Mouse (Mus musculus) liver, postnatal 0 days (tissue): ENCODE results near the gene Pgls. TPM values are rescaled to one million over a fixed set of nuclear protein-coding genes. Genes with fewer than 3 reads are reported as not detected.

Experiments used
- ATAC-seq: fragments of 200-750 bp; cut with Nextera tagmentation; 2 replicates; pipeline ENCODE4 v1.8.0; 2017; ENCODE audit warnings: mild to moderate bottlenecking, moderate library complexity
- DNase-seq: peaks from one replicate; pipeline ENCODE4 v3.0.0-alpha.2; 2016
- H3K27ac ChIP-seq: fragments of 300-500 bp; sonication (generic); 2 replicates; pipeline ENCODE4 v1.5.1; 2014; ENCODE audit warnings: antibody characterized with exemption, moderate library complexity, mild to moderate bottlenecking, low read depth
- H3K27me3 ChIP-seq: fragments of 300-500 bp; sonication (generic); 2 replicates; pipeline ENCODE4 v1.6.1; 2014; ENCODE audit warnings: low read length, control low read depth, mixed read lengths; ENCODE audit not compliant: insufficient read depth
- H3K36me3 ChIP-seq: fragments of 300-500 bp; sonication (generic); replicated peaks from 2 replicates; pipeline ENCODE4 v1.6.1; 2014; ENCODE audit warnings: mild to moderate bottlenecking, control low read depth, low read length, moderate library complexity, mixed read lengths; ENCODE audit not compliant: insufficient read depth
- H3K4me1 ChIP-seq: fragments of 300-500 bp; sonication (generic); 2 replicates; pipeline ENCODE4 v1.6.1; 2014; ENCODE audit warnings: antibody characterized with exemption, mild to moderate bottlenecking, control low read depth; ENCODE audit not compliant: insufficient read depth
- H3K4me2 ChIP-seq: fragments of 300-500 bp; sonication (generic); 2 replicates; pipeline ENCODE4 v1.6.1; 2014; ENCODE audit warnings: low read depth, mild to moderate bottlenecking, low read length, moderate library complexity, mixed read lengths
- H3K4me3 ChIP-seq: fragments of 300-500 bp; sonication (generic); 2 replicates; pipeline ENCODE4 v1.5.1; 2014; ENCODE audit warnings: low read depth, low read length
- H3K9ac ChIP-seq: fragments of 300-500 bp; sonication (generic); replicated peaks from 2 replicates; pipeline ENCODE4 v1.6.1; 2014; ENCODE audit warnings: mild to moderate bottlenecking, moderate library complexity
- H3K9me3 ChIP-seq: fragments of 300-500 bp; sonication (generic); 2 replicates; pipeline ENCODE4 v1.6.1; 2016; ENCODE audit warnings: mild to moderate bottlenecking, control low read depth, low read length, mixed read lengths
- CTCF ChIP-seq: sonication (generic); IDR thresholded peaks from 2 replicates; pipeline ENCODE4 v1.5.1; 2016; ENCODE audit warnings: antibody characterized with exemption, low read depth
- EP300 ChIP-seq: IDR thresholded peaks from 2 replicates; pipeline ENCODE4 v1.6.1; 2016; ENCODE audit warnings: antibody characterized with exemption, low read depth, mild to moderate bottlenecking
- WGBS: fragments of 180-500 bp; shearing (Covaris S2); extraction: QIAGEN DNeasy Blood & Tissue Kit; methylation state at CpG from one replicate; pipeline ENCODE4 v1.1.7; 2014; ENCODE audit not compliant: insufficient replicate concordance; 5-methylcytosine and 5-hydroxymethylcytosine counted together
- polyA plus RNA-seq: library from polyadenylated mRNA; unstranded; fragments of >200 nt; fragmentation: Nextera tagmentation; extraction: Ambion mirVana; gene quantifications from 2 replicates; pipeline ENCODE4 v1.2.1, GENCODE M21; 2015

The Pgls gene
- polyA plus RNA-seq, 1 experiment from 2014 or later, result 153 TPM

- DNase-seq (no peak), ATAC-seq (no peak)
- TF ChIP-seq EP300 (no peak), CTCF (no peak)
Observed at GRCm38 (mm10) chr8:71552770-71553169, 39.2 kb upstream of the Pgls start.

GRCm38 (mm10) chr8:71554001-71554400 is 38.0 kb upstream of the Pgls start:
- H3K27ac ChIP-seq, result no peak overlapping the region
- no peak overlapping the region for H3K4me2 ChIP-seq
- peaks cover 9% of the 10 kb centered on the region for H3K4me1 ChIP-seq
- H3K36me3 ChIP-seq, result no peaks in the 10 kb centered on the region
- no peak for ATAC-seq
- TF ChIP-seq EP300 (no peak), CTCF (no peak)
- DNase-seq, result no peak
- H3K9me3 ChIP-seq, result no peaks in the 10 kb centered on the region
- H3K27me3 ChIP-seq, result peaks cover 17% of the 10 kb centered on the region
- no peak overlapping the region for H3K9ac ChIP-seq
- no peak overlapping the region for H3K4me3 ChIP-seq
- 62% methylated on average over 6 of the region's 6 CpGs for WGBS

More at GRCm38 (mm10) chr8:71552770-71553169, 39.2 kb upstream of the Pgls start:
- Histone ChIP-seq H3K4me2 (no peak overlapping the region), H3K9ac (no peak overlapping the region), H3K4me1 (no peaks in the 10 kb centered on the region), H3K9me3 (no peaks in the 10 kb centered on the region), H3K27ac (no peak overlapping the region), H3K36me3 (peaks cover 5% of the 10 kb centered on the region; the same call in 1 of the 2 replicates), H3K4me3 (no peak overlapping the region), H3K27me3 (peaks cover 4% of the 10 kb centered on the region)
- WGBS, result 61% methylated on average over 6 of the region's 6 CpGs

GRCm38 (mm10) chr8:71554644-71555043 is 37.3 kb upstream of the Pgls start:
- Histone ChIP-seq H3K36me3 (no peaks in the 10 kb centered on the region), H3K9ac (no peak overlapping the region), H3K4me1 (peaks cover 9% of the 10 kb centered on the region), H3K27me3 (peaks cover 20% of the 10 kb centered on the region), H3K9me3 (no peaks in the 10 kb centered on the region), H3K27ac (no peak overlapping the region), H3K4me3 (no peak overlapping the region), H3K4me2 (no peak overlapping the region)
- TF ChIP-seq EP300, result no peak
- TF ChIP-seq CTCF, result no peak
- ATAC-seq (no peak), DNase-seq (no peak)
- WGBS, result 93% methylated on average over 2 of the region's 2 CpGs

GRCm38 (mm10) chr8:71558071-71558957 is 33.7 kb upstream of the Pgls start, which contains the start of gene Tmem221:
Gene Tmem221 (minus strand): TSS chr8:71558871.
- Histone ChIP-seq H3K27me3 (peaks cover 32% of the 10 kb centered on the region), H3K9me3 (no peaks in the 10 kb centered on the region), H3K27ac (no peak within 1 kb of the TSS), H3K4me2 (peak within 1 kb of the TSS; percentile 80), H3K4me1 (peaks cover 16% of the 10 kb centered on the region), H3K9ac (no peak within 1 kb of the TSS), H3K36me3 (no peaks in the 10 kb centered on the region), H3K4me3 (peak within 1 kb of the TSS; percentile 44)
- peak; percentile 17 for ATAC-seq
- DNase-seq, result no peak
- TF ChIP-seq EP300, result no peak
- peak; percentile 33; the same call in 1 of the 2 replicates for TF ChIP-seq CTCF
- 4% methylated on average over 70 of the region's 70 CpGs for WGBS

DNA sequence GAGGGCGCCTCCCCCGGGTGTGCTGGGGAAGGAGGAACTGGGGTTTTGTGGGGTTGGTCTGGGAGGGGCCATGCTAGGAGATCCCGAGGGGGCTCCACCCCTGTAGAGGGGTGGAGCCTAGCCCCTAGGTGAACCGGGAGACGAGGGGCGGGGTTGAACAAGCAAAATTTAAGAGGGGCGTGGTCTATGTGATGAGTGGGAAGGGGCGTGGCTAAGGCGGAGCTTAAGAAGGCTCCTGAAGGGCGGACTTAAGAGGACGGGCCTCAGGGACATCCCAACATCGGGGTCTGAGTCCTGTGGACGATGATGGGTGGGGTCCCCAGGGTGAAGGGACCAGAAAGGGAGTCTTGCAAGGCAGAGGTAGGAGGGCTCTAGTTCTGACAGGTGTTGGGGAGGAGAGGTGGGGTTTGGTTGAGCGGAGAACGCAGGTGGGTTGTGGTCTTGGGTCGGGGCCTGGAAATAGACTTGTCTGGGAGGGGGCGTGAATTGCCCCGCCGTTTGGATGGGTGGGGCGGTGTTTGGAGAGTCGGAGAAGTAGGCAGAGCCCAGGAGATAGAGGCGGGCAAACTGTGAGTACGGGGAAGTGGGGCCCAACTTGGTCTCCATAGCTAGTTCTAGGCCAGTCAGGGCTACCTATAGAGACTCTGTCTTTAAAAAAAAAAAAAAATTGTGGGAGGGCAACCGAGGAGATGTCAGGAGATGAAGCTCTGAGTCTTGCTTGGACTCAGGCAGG is 32.9 kb upstream of the Pgls start:
- no peaks in the 10 kb centered on the region for H3K36me3 ChIP-seq
- TF ChIP-seq EP300 (no peak), CTCF (no peak)
- peak overlapping the region; percentile 80 for H3K4me2 ChIP-seq
- H3K4me3 ChIP-seq, result peak overlapping the region; percentile 44
- peak; percentile 59 for ATAC-seq
- H3K9me3 ChIP-seq, result peaks cover under 1% of the 10 kb centered on the region; the same call in 1 of the 2 replicates
- 5% methylated on average over 24 of the region's 24 CpGs for WGBS
- H3K27me3 ChIP-seq, result peaks cover 32% of the 10 kb centered on the region
- DNase-seq, result peak; percentile 83
- no peak overlapping the region for H3K27ac ChIP-seq
- H3K4me1 ChIP-seq, result peaks cover 16% of the 10 kb centered on the region
- H3K9ac ChIP-seq, result no peak overlapping the region

- H3K4me3 ChIP-seq, result no peak overlapping the region
- no peak for TF ChIP-seq CTCF
- TF ChIP-seq EP300, result no peak
- H3K4me2 ChIP-seq, result no peak overlapping the region
- no peak for ATAC-seq
- WGBS, result 62% methylated on average over 3 of the region's 3 CpGs
- peaks cover 16% of the 10 kb centered on the region for H3K4me1 ChIP-seq
- H3K9ac ChIP-seq, result no peak overlapping the region
- H3K27me3 ChIP-seq, result peaks cover 32% of the 10 kb centered on the region
- no peak for DNase-seq
- no peak overlapping the region for H3K27ac ChIP-seq
- peaks cover 3% of the 10 kb centered on the region; the same call in 1 of the 2 replicates for H3K9me3 ChIP-seq
- no peaks in the 10 kb centered on the region for H3K36me3 ChIP-seq
Observed at GRCm38 (mm10) chr8:71560071-71560470, 31.9 kb upstream of the Pgls start.
